Mouse (Mus musculus): ENCODE data around the gene Bcl11a. TPM values are rescaled to one million over a fixed set of nuclear protein-coding genes. Genes with fewer than 3 reads are reported as not detected.

Gene Bcl11a
- polyA plus RNA-seq, 1 experiment: 4.9 TPM

- Histone ChIP-seq H3K4me1 (ENCODE audit: control insufficient read depth) (peaks cover 82% of the 10 kb centered on the region), H3K27me3 (ENCODE audit: control insufficient read depth) (peaks cover 39% of the 10 kb centered on the region), H3K9me3 (ENCODE audit: control insufficient read depth, low read length) (no peaks in the 10 kb centered on the region), H3K36me3 (ENCODE audit: control insufficient read depth) (peaks cover 3% of the 10 kb centered on the region; the same call in 1 of the 2 replicates), H3K4me3 (replicated peaks) (peak overlapping the region; percentile 92)
- TF ChIP-seq GATA1 (IDR thresholded peaks at IDR 0.05; ENCODE audit: low read length): no peak
- TF ChIP-seq TAL1 (IDR thresholded peaks at IDR 0.05; ENCODE audit: low read length): no peak
Observed at GRCm38 (mm10) chr11:24078706-24079316, 955 bp downstream of the Bcl11a start.

DNA sequence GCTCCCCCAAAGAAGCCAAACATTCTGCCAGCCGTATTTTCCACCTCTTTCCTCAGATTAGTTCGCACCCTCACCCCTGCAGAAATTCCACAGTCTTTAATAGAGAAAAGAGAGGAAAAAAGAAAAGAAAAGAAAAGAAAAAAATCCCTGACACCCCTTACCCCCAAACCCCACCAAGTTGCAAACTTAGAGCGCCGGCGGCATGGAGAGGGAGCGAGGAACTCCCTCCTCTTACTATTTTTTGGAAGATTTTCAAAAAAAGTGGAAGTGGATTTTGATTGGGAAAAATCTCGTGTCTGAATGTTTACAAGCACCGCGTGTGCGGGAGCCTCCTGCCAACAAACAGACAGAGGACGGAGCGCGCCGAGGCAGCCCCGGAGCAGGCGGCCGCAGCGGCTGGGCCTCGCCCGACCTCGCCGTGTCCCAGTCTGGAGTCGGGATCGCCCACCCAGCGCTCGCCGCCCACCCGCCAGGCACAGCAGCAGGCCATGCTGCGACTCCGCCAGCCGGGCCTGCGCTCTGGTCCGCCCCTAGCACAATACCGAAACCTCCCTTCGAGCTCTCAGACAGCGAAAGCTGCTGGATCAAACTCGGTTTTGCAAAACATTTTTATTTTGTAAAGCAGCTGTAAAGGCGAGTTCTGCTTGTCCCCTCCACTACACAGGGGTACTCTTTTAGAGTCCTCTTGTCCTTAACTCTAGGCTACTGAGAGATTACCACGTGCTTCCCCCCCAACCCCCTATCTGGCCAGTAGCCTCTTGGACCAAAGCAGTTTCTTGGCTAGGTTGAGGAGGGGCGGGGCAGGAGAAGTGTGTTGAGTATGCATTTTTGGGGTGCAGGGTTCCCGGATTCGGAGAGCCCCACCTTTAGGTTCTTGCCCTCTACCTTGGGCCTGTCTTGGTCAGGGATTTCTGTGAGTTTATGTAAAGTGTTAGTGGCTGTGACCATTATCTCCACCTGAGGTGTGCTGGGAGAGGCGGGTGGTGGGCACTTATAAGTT, 1.8 kb downstream of the Bcl11a start:
- Histone ChIP-seq H3K4me1 (ENCODE audit: control insufficient read depth) (peaks cover 81% of the 10 kb centered on the region), H3K36me3 (ENCODE audit: control insufficient read depth) (peaks cover 9% of the 10 kb centered on the region), H3K27me3 (ENCODE audit: control insufficient read depth) (peaks cover 31% of the 10 kb centered on the region), H3K9me3 (ENCODE audit: control insufficient read depth, low read length) (no peaks in the 10 kb centered on the region), H3K4me3 (replicated peaks) (peak overlapping the region; percentile 92)
- TF ChIP-seq TAL1 (IDR thresholded peaks at IDR 0.05; ENCODE audit: low read length) (no peak), GATA1 (IDR thresholded peaks at IDR 0.05; ENCODE audit: low read length) (no peak)

DNA sequence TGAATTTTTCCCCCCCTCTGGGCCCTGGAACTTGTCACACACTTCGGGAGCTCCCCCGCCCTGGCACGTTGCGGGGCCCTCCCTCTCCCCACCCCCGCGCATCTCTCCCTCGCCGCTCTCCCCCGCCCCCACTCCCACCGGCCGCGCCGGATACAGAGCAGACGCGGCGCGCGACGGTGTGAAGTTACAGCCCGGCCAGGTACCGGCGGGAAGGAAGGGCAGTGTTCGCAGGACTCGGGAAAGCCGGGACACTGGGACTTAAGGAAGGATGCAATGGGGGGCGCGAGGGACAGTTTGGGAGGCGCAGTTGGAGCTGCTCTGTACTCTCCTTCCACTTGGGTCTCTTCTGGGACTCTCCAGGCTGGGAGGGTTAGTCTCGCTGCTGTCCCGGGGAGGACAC, 2.7 kb downstream of the Bcl11a start:
- H3K4me1 ChIP-seq (ENCODE audit: control insufficient read depth): peaks cover 78% of the 10 kb centered on the region

DNA sequence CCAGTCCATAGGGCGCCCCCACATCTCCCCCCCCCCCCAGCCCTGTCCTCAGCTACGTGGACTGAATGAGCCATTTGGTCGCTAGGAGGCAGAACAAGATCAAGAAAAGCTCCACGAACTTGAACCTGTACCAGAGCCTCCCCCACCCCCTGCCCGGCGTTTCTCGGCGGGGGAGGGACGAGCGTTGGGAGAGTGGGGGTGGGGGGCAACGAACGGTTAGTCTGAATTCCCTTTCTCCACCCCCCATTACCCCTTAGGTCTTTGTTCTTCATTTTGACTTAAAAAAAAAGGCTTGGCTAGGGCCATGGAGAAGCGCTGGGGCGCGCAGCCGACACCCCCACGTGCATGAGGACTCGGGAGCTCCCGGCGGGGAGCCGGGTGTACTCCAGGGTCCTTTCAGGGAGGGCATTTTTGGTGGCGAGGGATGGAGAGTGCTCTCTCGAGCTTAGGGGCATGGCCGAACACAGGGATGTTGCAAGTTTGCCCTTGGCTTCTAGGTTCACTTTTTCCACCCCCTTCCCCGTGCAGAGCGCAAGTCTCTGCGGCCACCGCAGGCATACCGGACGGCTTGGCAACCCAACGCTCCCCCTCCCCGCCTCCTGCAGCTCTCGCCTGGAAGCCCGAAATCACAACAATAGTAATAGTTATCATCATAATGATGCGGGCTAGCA, 3.3 kb downstream of the Bcl11a start:
- Histone ChIP-seq H3K9me3 (ENCODE audit: control insufficient read depth, low read length) (no peaks in the 10 kb centered on the region), H3K36me3 (ENCODE audit: control insufficient read depth) (peaks cover 23% of the 10 kb centered on the region), H3K4me3 (replicated peaks) (peak overlapping the region; percentile 92), H3K4me1 (ENCODE audit: control insufficient read depth) (peaks cover 78% of the 10 kb centered on the region), H3K27me3 (ENCODE audit: control insufficient read depth) (peaks cover 16% of the 10 kb centered on the region)
- TF ChIP-seq TAL1 (IDR thresholded peaks at IDR 0.05; ENCODE audit: low read length): no peak
- no peak for TF ChIP-seq GATA1 (IDR thresholded peaks at IDR 0.05; ENCODE audit: low read length)

More for the DNA sequence above, 2.7 kb downstream of the Bcl11a start:
- H3K27me3 ChIP-seq (ENCODE audit: control insufficient read depth): peaks cover 22% of the 10 kb centered on the region
- H3K36me3 ChIP-seq (ENCODE audit: control insufficient read depth): peaks cover 17% of the 10 kb centered on the region
- H3K9me3 ChIP-seq (ENCODE audit: control insufficient read depth, low read length): no peaks in the 10 kb centered on the region
- no peak for TF ChIP-seq GATA1 (IDR thresholded peaks at IDR 0.05; ENCODE audit: low read length)
- TF ChIP-seq TAL1 (IDR thresholded peaks at IDR 0.05; ENCODE audit: low read length): no peak
- H3K4me3 ChIP-seq (replicated peaks): peak overlapping the region; percentile 92

DNA sequence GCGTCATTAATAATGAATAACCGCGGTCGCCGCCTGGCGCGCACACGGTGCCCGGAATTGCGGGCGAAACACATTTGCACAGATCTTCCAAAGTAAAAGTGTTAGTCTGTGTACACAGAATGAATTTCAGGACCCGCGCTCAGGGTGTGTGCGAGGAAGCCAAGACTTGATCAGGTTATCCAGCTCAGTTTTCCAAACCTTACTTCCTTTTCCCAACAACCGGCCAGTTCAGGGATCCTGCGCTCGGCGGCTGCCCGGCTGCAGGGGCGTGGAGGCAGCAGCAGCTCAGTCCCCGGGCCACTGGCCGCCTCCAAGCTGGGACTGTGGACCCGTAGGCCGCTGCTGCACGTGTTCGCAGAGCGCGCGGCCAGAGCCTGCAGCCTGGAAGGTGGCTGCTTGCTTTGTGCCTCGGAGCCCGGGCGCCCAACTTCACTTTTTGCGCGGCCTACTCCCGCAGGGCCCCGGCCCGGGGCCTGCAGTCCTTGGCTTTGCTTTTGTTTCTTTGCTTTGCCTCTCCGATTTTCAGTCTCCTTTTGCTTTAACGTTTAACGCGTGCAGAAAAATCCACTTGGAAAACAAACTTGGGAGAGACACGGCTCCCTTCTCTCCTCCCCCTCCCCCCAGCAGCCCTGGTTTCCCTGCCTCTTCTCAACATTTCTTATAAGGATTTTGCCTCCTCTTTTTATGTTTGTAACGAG, 4.0 kb downstream of the Bcl11a start:
- H3K4me1 ChIP-seq (ENCODE audit: control insufficient read depth): peaks cover 78% of the 10 kb centered on the region

DNA sequence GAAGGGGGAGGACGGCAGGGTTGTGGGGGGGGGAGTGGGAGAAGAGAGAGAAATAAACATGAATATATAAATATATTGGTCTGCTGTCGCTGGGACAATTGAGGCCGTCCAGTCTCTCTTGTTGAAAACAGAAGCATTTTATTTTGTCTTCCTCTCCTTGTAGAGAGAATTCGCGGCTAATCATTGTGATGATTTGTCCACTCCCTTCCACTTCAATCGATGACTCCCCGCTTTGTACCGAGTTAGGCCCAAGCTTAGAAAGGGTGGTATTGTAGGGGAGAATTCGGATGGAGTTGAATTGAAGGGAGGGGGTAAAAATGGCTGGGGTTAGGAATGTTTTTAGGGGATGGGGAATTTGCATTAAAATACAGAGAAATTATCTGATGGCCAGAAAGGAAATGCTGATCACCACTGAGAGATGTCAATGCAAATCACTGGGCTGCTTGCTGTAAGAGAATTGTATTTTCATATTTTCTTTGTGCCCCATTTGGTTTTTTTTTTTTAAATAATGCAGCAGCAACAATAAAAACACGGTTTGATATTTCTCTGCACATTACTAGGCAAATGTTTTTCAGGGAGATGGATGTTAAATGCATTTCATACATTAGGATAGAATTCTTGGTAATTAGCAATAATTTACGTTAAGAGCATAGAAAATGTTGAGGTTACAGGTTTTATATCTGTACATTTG, 4.7 kb downstream of the Bcl11a start:
- Histone ChIP-seq H3K27me3 (ENCODE audit: control insufficient read depth) (peaks cover 8% of the 10 kb centered on the region; the same call in 1 of the 2 replicates), H3K9me3 (ENCODE audit: control insufficient read depth, low read length) (no peaks in the 10 kb centered on the region), H3K4me1 (ENCODE audit: control insufficient read depth) (peaks cover 78% of the 10 kb centered on the region), H3K36me3 (ENCODE audit: control insufficient read depth) (peaks cover 37% of the 10 kb centered on the region), H3K4me3 (replicated peaks) (peak overlapping the region; percentile 92)
- TF ChIP-seq TAL1 (IDR thresholded peaks at IDR 0.05; ENCODE audit: low read length) (no peak), GATA1 (IDR thresholded peaks at IDR 0.05; ENCODE audit: low read length) (peak; percentile 25; the same call in 1 of the 2 replicates)

More for the DNA sequence above, 4.0 kb downstream of the Bcl11a start:
- peaks cover 30% of the 10 kb centered on the region for H3K36me3 ChIP-seq (ENCODE audit: control insufficient read depth)
- TF ChIP-seq GATA1 (IDR thresholded peaks at IDR 0.05; ENCODE audit: low read length) (no peak), TAL1 (IDR thresholded peaks at IDR 0.05; ENCODE audit: low read length) (no peak)
- H3K27me3 ChIP-seq (ENCODE audit: control insufficient read depth): peaks cover 10% of the 10 kb centered on the region; the same call in 1 of the 2 replicates
- H3K9me3 ChIP-seq (ENCODE audit: control insufficient read depth, low read length): no peaks in the 10 kb centered on the region
- peak overlapping the region; percentile 92 for H3K4me3 ChIP-seq (replicated peaks)

DNA sequence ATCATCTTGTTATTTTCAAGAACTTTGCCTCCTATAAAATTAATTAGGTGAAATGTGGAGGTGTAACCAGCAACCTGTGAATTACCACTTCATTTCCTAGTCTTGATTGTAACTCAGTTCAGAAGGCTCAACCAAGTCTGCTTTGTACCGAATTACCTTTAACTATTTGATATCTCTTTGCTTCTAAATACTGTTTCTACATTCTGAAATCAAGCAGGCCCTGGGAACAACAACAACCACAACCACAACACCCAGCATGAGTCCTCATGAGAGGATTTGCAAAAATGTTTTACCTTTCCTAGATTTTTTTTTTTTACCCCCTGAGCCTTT, 5.2 kb downstream of the Bcl11a start:
- H3K9me3 ChIP-seq (ENCODE audit: control insufficient read depth, low read length): no peaks in the 10 kb centered on the region
- H3K36me3 ChIP-seq (ENCODE audit: control insufficient read depth): peaks cover 42% of the 10 kb centered on the region
- TF ChIP-seq GATA1 (IDR thresholded peaks at IDR 0.05; ENCODE audit: low read length) (no peak), TAL1 (IDR thresholded peaks at IDR 0.05; ENCODE audit: low read length) (no peak)
- peak overlapping the region; percentile 92 for H3K4me3 ChIP-seq (replicated peaks)
- peaks cover 8% of the 10 kb centered on the region; the same call in 1 of the 2 replicates for H3K27me3 ChIP-seq (ENCODE audit: control insufficient read depth)
- H3K4me1 ChIP-seq (ENCODE audit: control insufficient read depth): peaks cover 83% of the 10 kb centered on the region

- Histone ChIP-seq H3K9me3 (ENCODE audit: control insufficient read depth, low read length) (no peaks in the 10 kb centered on the region), H3K27me3 (ENCODE audit: control insufficient read depth) (peaks cover 8% of the 10 kb centered on the region; the same call in 1 of the 2 replicates), H3K36me3 (ENCODE audit: control insufficient read depth) (peaks cover 46% of the 10 kb centered on the region), H3K4me3 (replicated peaks) (peak overlapping the region; percentile 92), H3K4me1 (ENCODE audit: control insufficient read depth) (peaks cover 85% of the 10 kb centered on the region)
- TF ChIP-seq TAL1 (IDR thresholded peaks at IDR 0.05; ENCODE audit: low read length) (no peak), GATA1 (IDR thresholded peaks at IDR 0.05; ENCODE audit: low read length) (no peak)
Observed at GRCm38 (mm10) chr11:24083423-24083822, 5.6 kb downstream of the Bcl11a start.

Data from erythroblast, embryonic 14.5 days (primary cell).